Mouse (Mus musculus) heart, embryonic 12.5 days (tissue): ENCODE data around the gene Card6. TPM values are rescaled to one million over a fixed set of nuclear protein-coding genes. Genes with fewer than 3 reads are reported as not detected.
A peak's percentile ranks its signal among the peaks of the same experiment; 100 is the strongest.

Experiments used
- ATAC-seq: fragments of 200-750 bp; cut with Nextera tagmentation; 2 replicates; pipeline ENCODE4 v1.8.0; 2017; ENCODE audit warnings: moderate TSS enrichment, moderate library complexity; ENCODE audit not compliant: insufficient number of reproducible peaks, low FRiP score
- H3K27ac ChIP-seq: fragments of 300-500 bp; sonication (generic); 2 replicates; pipeline ENCODE4 v1.5.1; 2016; ENCODE audit warnings: mild to moderate bottlenecking, moderate library complexity; ENCODE audit not compliant: poor library complexity, severe bottlenecking
- H3K27me3 ChIP-seq: fragments of 300-500 bp; sonication (generic); replicated peaks from 2 replicates; pipeline ENCODE4 v1.6.1; 2016; ENCODE audit warnings: mild to moderate bottlenecking, moderate library complexity
- H3K36me3 ChIP-seq: fragments of 300-500 bp; sonication (generic); 2 replicates; pipeline ENCODE4 v1.6.1; 2016; ENCODE audit warnings: mild to moderate bottlenecking, moderate library complexity
- H3K4me1 ChIP-seq: fragments of 300-500 bp; sonication (generic); replicated peaks from 2 replicates; pipeline ENCODE4 v1.6.1; 2016; ENCODE audit warnings: mild to moderate bottlenecking
- H3K4me2 ChIP-seq: fragments of 300-500 bp; sonication (generic); 2 replicates; pipeline ENCODE4 v1.6.1; 2016; ENCODE audit warnings: mild to moderate bottlenecking, moderate library complexity
- H3K4me3 ChIP-seq: fragments of 300-500 bp; sonication (generic); 2 replicates; pipeline ENCODE4 v1.5.1; 2016; ENCODE audit warnings: mild to moderate bottlenecking
- H3K9ac ChIP-seq: fragments of 300-500 bp; sonication (generic); 2 replicates; pipeline ENCODE4 v1.6.1; 2016; ENCODE audit warnings: mild to moderate bottlenecking, moderate library complexity
- H3K9me3 ChIP-seq: fragments of 300-500 bp; sonication (generic); replicated peaks from 2 replicates; pipeline ENCODE4 v1.6.1; 2016; ENCODE audit warnings: mild to moderate bottlenecking, moderate library complexity
- WGBS: fragments of 180-500 bp; shearing (Covaris S2); methylation state at CpG from one replicate; pipeline ENCODE4 v1.1.7; 2016; 5-methylcytosine and 5-hydroxymethylcytosine counted together
- polyA plus RNA-seq: library from polyadenylated mRNA; unstranded; fragments of >200 nt; fragmentation: Nextera tagmentation; extraction: Ambion mirVana; gene quantifications from 2 replicates; pipeline ENCODE4 v1.2.1, GENCODE M21; 2016

Card6 gene
- polyA plus RNA-seq: 2.3 and 3.1 TPM in 2 replicates

DNA sequence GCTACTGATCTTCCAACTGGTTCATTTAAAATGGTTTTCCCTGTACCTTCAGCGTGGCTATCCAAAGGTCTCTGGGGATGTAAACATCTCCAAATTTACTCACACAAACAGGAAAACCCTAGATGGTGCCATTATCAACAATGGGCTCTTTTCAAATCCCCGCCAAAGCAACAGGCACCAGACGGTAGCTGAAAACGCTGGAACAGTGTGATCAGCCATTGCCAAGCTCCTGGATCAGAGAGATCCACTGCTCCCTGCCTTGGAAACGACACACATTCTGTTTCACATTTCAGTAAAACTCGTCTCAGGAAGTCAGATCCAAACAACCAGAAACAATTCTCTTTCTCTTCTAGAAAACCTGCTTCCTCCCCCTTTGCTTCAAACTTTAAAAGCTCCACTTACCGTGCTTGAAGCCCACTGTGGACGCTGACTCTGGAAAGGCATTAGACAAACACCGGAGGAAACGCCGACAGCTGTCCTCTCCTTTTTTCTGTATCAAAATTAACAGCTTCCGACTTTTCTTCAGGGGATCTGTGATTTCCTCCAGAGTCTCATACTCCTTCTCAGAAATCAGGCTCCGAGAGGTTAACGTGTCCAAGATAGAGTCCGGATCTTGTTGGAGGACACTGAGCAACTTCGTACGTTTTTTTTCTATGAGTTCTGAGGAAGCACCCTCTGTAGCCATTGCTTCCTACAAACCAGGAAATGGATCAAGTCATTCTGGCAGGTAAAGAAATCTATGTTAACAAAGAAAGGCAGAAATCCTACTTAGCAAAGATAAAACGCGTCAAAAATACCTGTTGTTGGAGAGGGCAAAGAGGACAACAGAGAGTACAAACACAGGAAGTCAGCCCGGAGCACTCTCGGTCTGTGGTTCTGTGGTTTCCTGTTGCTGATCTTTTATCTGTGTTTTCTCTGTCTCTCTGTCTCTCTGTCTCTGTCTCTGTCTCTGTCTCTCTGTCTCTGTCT lies at the start of gene Card6:
Gene Card6, minus strand, starts transcription at position 854 of the 969 bp plus-strand sequence.
- Histone ChIP-seq H3K9me3 (no peaks in the 10 kb centered on the region), H3K4me3 (peak within 1 kb of the TSS; percentile 45), H3K27me3 (no peaks in the 10 kb centered on the region), H3K9ac (peak within 1 kb of the TSS; percentile 67), H3K4me2 (peak within 1 kb of the TSS; percentile 49), H3K4me1 (no peaks in the 10 kb centered on the region), H3K36me3 (peaks cover 7% of the 10 kb centered on the region), H3K27ac (peak within 1 kb of the TSS; percentile 73)
- no peak for ATAC-seq
- 40% methylated on average over 21 of the region's 21 CpGs for WGBS

DNA sequence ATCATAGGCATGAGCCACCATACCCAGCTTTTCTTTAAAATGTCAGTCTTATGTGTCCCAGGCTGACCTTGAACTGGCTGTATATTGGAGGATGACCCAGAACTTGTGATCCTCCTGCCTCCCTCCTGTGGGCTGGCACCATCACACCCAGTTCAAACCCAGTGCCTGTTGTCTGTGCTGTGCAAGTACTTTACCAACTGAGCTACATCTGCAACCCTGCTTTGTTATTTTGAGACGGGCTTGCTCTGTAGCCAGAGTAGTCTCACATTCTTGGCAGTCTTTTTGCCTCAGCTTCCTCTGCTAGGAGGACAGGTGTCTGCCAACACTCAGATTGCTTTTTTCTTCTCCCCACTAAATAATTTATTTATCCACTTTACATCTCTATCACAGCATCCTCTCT lies 49.0 kb upstream of the Card6 start:
- Histone ChIP-seq H3K27ac (no peak overlapping the region), H3K27me3 (no peaks in the 10 kb centered on the region), H3K36me3 (peaks cover 14% of the 10 kb centered on the region), H3K4me3 (no peak overlapping the region), H3K9ac (no peak overlapping the region), H3K4me1 (peaks cover 30% of the 10 kb centered on the region), H3K9me3 (no peaks in the 10 kb centered on the region), H3K4me2 (no peak overlapping the region)
- ATAC-seq: no peak
- WGBS: 30% methylated on average over 1 of the region's 1 CpGs

- 92% methylated on average over 4 of the region's 4 CpGs for WGBS
- Histone ChIP-seq H3K27ac (no peak overlapping the region), H3K4me1 (peaks cover 30% of the 10 kb centered on the region), H3K27me3 (no peaks in the 10 kb centered on the region), H3K4me3 (no peak overlapping the region), H3K36me3 (peaks cover 8% of the 10 kb centered on the region), H3K4me2 (no peak overlapping the region), H3K9me3 (no peaks in the 10 kb centered on the region), H3K9ac (no peak overlapping the region)
- ATAC-seq: no peak
These were observed 48.0 kb upstream of the Card6 start for GRCm38 (mm10) chr15:5156355-5156754.

GRCm38 (mm10) chr15:5155093-5155492 lies 46.8 kb upstream of the Card6 start:
- H3K9ac ChIP-seq: no peak overlapping the region
- no peak overlapping the region for H3K4me2 ChIP-seq
- H3K27me3 ChIP-seq: no peaks in the 10 kb centered on the region
- no peak overlapping the region for H3K4me3 ChIP-seq
- ATAC-seq: no peak
- H3K27ac ChIP-seq: no peak overlapping the region
- peaks cover 30% of the 10 kb centered on the region for H3K4me1 ChIP-seq
- H3K36me3 ChIP-seq: no peaks in the 10 kb centered on the region
- H3K9me3 ChIP-seq: no peaks in the 10 kb centered on the region
- 81% methylated on average over 5 of the region's 5 CpGs for WGBS

DNA sequence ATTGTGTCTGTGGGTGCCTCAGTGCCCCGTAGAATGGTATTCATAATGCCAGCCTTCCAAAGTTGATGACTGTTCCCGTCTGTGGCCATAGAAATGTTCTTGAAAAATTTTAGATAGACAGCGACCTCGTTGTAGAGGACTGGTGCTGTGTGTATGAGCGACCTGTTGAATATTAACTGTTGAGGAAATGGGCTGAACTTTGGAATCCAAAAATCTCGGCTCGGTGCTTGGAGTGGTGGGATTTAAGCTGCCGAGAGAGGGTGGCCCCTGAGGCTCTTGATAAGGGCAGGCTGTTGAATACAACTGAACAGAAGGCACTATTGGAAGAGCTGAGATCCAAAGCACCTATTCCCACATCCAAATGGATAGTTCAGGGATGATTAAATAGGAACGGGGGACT lies 46.3 kb upstream of the Card6 start:
- WGBS: 57% methylated on average over 9 of the region's 9 CpGs
- no peak for ATAC-seq
- H3K9ac ChIP-seq: no peak overlapping the region
- H3K27me3 ChIP-seq: no peaks in the 10 kb centered on the region
- H3K4me2 ChIP-seq: no peak overlapping the region
- H3K4me3 ChIP-seq: no peak overlapping the region
- H3K9me3 ChIP-seq: no peaks in the 10 kb centered on the region
- H3K4me1 ChIP-seq: peaks cover 31% of the 10 kb centered on the region
- no peak overlapping the region for H3K27ac ChIP-seq
- H3K36me3 ChIP-seq: no peaks in the 10 kb centered on the region

DNA sequence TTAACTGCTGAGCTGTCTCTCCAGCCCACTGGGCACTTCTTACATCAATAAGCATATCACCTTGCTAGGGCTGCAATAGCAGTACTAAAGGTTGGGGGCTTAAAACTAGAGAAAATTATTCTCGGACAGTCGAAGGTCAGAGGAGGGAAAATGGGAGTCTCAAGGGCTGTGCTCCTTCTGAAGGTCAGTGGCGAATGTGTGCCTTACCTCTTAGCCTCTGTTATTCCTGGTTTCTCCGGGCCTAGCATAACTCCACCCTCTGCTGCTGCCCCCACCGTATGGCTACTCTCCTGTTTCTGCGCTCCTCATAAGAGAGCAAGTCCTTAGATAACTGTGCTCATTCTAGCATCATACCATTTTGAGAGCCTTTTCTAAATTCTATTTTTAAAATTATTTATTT lies 43.8 kb upstream of the Card6 start:
- peaks cover 33% of the 10 kb centered on the region for H3K4me1 ChIP-seq
- H3K27me3 ChIP-seq: no peaks in the 10 kb centered on the region
- no peak overlapping the region for H3K4me3 ChIP-seq
- no peak overlapping the region for H3K9ac ChIP-seq
- no peak overlapping the region for H3K4me2 ChIP-seq
- H3K9me3 ChIP-seq: no peaks in the 10 kb centered on the region
- ATAC-seq: no peak
- no peak overlapping the region for H3K27ac ChIP-seq
- 89% methylated on average over 6 of the region's 6 CpGs for WGBS
- H3K36me3 ChIP-seq: no peaks in the 10 kb centered on the region

DNA sequence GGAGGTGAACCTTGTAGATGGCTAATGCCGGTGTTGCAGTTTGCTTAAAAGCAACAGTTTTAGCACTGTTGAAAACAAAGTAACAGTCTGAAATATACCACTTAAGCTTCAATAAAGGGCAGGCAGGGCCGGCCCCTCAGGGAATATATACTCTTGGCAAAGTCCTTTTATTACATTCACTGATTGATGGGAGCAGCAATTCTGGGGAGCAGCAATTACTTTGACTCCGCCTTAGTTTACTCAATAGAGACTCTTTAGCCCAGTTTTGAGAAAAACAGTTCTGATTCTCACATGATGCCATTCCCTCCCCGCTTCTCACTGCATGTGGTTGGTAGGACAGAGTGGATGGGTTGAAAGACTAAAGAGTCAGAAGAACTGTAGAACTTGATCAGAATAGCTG lies 40.8 kb upstream of the Card6 start:
- H3K9me3 ChIP-seq: no peaks in the 10 kb centered on the region
- H3K9ac ChIP-seq: no peak overlapping the region
- H3K27ac ChIP-seq: no peak overlapping the region
- no peak overlapping the region for H3K4me2 ChIP-seq
- ATAC-seq: no peak
- 0 out of 2 replicates have a peak, but pooled peaks cover 3% of the 10 kb centered on the region for H3K36me3 ChIP-seq
- peaks cover 25% of the 10 kb centered on the region for H3K4me1 ChIP-seq
- no peaks in the 10 kb centered on the region for H3K27me3 ChIP-seq
- 88% methylated on average over 4 of the region's 4 CpGs for WGBS
- no peak overlapping the region for H3K4me3 ChIP-seq

DNA sequence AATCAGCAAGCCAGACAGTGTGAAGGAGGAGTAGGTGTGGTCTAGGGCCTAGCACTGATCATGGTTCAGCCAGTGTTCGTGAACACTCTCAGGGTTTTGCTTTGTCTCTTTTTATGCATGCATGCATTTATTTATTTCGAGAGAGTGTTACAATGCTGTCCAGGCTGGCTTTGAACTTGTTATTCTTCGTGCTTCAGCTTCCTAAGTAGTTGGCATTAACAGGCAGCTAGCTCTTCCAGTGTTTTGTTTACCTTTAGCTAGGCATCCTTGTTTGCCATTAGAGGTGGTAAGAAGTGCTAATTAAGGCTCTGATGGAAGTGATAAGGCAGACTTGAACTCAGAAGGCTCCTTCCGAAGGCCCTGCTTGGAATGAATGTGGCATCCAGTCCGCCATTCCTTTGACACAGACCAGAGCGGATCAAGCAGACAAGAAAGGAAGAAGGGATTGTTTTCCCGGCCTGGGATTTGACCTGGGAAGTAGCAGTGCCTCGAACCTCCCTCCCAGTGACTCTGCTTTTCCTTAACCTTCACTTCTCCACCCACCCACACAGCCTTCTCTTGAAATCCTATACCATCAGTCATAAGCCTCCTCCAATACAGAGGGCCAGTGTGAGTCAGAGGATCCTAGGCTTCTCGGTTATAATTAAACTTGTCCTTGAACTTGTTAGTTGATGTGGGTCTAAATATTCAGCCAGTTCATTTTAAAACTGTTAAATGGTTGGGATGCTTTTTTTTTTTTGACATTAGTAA lies 37.0 kb upstream of the Card6 start:
- Histone ChIP-seq H3K9ac (peak overlapping the region; percentile 60), H3K4me1 (peaks cover 22% of the 10 kb centered on the region), H3K4me2 (peak overlapping the region; percentile 86), H3K36me3 (0 out of 2 replicates have a peak, but pooled peaks cover 3% of the 10 kb centered on the region), H3K27ac (no peak overlapping the region), H3K4me3 (peak overlapping the region; percentile 95), H3K9me3 (no peaks in the 10 kb centered on the region), H3K27me3 (no peaks in the 10 kb centered on the region)
- ATAC-seq: no peak
- 30% methylated on average over 9 of the region's 9 CpGs for WGBS

GRCm38 (mm10) chr15:5144021-5144778 lies 35.9 kb upstream of the Card6 start:
- H3K36me3 ChIP-seq: 0 out of 2 replicates have a peak, but pooled peaks cover 3% of the 10 kb centered on the region
- 1% methylated on average over 61 of the region's 61 CpGs for WGBS
- ATAC-seq: peak; percentile 81
- H3K27me3 ChIP-seq: no peaks in the 10 kb centered on the region
- peak overlapping the region; percentile 95 for H3K4me3 ChIP-seq
- H3K9ac ChIP-seq: peak overlapping the region; percentile 78
- H3K4me1 ChIP-seq: peaks cover 15% of the 10 kb centered on the region
- H3K4me2 ChIP-seq: peak overlapping the region; percentile 86
- peak overlapping the region; percentile 90 for H3K27ac ChIP-seq
- H3K9me3 ChIP-seq: no peaks in the 10 kb centered on the region

GRCm38 (mm10) chr15:5143361-5144020 lies 35.2 kb upstream of the Card6 start, which contains the start of gene Prkaa1:
Prkaa1 (plus strand) TSS chr15:5143861.
- ATAC-seq: peak; percentile 92
- peak within 1 kb of the TSS; percentile 90 for H3K27ac ChIP-seq
- peaks cover 10% of the 10 kb centered on the region for H3K4me1 ChIP-seq
- no peaks in the 10 kb centered on the region for H3K27me3 ChIP-seq
- 1% methylated on average over 60 of the region's 80 CpGs for WGBS
- peak within 1 kb of the TSS; percentile 86 for H3K4me2 ChIP-seq
- peak within 1 kb of the TSS; percentile 78 for H3K9ac ChIP-seq
- peak within 1 kb of the TSS; percentile 95 for H3K4me3 ChIP-seq
- 0 out of 2 replicates have a peak, but pooled peaks cover 3% of the 10 kb centered on the region for H3K36me3 ChIP-seq
- H3K9me3 ChIP-seq: no peaks in the 10 kb centered on the region
